Mouse (Mus musculus) erythroblast, adult 5-6 weeks (primary cell): ENCODE data around the gene Ttc9c. TPM values are rescaled to one million over a fixed set of nuclear protein-coding genes. Genes with fewer than 3 reads are reported as not detected.
A peak's percentile ranks its signal among the peaks of the same experiment; 100 is the strongest.
"Not testable (repeated sequence)": the region's sequence is repeated elsewhere in the genome, so short reads cannot be mapped to it uniquely, and the experiment has no call there.

Experiments used
- ATAC-seq: replicated peaks from 2 replicates; pipeline ENCODE4 v1.8.0; 2016; ENCODE audit warnings: moderate number of reproducible peaks, mild to moderate bottlenecking, moderate TSS enrichment, inconsistent platforms; ENCODE audit not compliant: poor library complexity, low FRiP score, severe bottlenecking
- total RNA-seq, 2 experiments: library from RNA; stranded (forward) in 1 of 2; stranded (reverse) in 1 of 2; fragments of 150-400 nt in 1 of 2; fragments of 200-764, 138-1000 nt in 1 of 2; gene quantifications; 2 replicates each; pipeline versions ENCODE4 v1.2.3 to v1.2.4; 2015 to 2017; ENCODE audit warnings: low replicate concordance in 2 of 2

Gene Ttc9c
- 10.0 and 13.6 TPM in 2 replicates for total RNA-seq (2015; ENCODE audit: low replicate concordance)
- 13.8 and 20.1 TPM in 2 replicates for total RNA-seq (2017; ENCODE audit: low replicate concordance)

- peak; percentile 77 for ATAC-seq
Observed at GRCm38 (mm10) chr19:8818801-8819595, at the start of gene Ttc9c. TSS of gene Ttc9c (minus strand) at chr19:8819333.

GRCm38 (mm10) chr19:8864265-8864664, 45.1 kb upstream of the Ttc9c start:
- ATAC-seq, result no peak

- ATAC-seq, result no peak
Observed at GRCm38 (mm10) chr19:8859018-8859417, 39.9 kb upstream of the Ttc9c start.

DNA sequence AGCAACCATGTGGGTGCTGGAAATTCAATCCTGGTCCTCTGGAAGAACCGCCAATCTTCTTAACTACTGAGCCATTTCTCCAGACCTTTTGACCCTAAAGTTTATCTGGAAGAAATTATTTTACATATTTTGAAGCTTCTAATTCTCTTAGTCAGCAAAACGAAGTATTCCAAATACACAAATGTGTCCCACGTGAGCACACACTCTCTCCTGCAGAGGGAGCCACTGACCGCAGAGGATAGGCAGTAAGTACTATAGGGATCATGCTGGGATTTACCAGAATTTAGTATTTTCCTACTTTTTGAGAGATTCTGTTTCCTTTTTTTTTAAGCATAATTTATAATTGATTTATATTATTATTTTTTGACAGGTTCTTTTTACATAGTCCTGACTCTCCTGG, 38.6 kb upstream of the Ttc9c start:
- ATAC-seq, result peak; percentile 83

- no peak for ATAC-seq
Observed at GRCm38 (mm10) chr19:8853117-8853516, 34.0 kb upstream of the Ttc9c start.

GRCm38 (mm10) chr19:8852236-8852928, 33.2 kb upstream of the Ttc9c start:
- ATAC-seq, result no peak

- ATAC-seq, result no peak
Observed at GRCm38 (mm10) chr19:8851639-8852038, 32.5 kb upstream of the Ttc9c start.

- ATAC-seq, result no peak
Observed at GRCm38 (mm10) chr19:8850402-8850901, 31.3 kb upstream of the Ttc9c start, which contains the start of gene Lrrn4cl. TSS of gene Lrrn4cl (plus strand) at chr19:8850768.

- ATAC-seq, result no peak
Observed at GRCm38 (mm10) chr19:8848356-8848755, 29.2 kb upstream of the Ttc9c start.

- peak; percentile 51 for ATAC-seq
Observed at GRCm38 (mm10) chr19:8844371-8845129, 25.4 kb upstream of the Ttc9c start.

- no peak for ATAC-seq
Observed at GRCm38 (mm10) chr19:8842961-8843360, 23.8 kb upstream of the Ttc9c start.

- ATAC-seq, result no peak
Observed at GRCm38 (mm10) chr19:8841012-8841411, 21.9 kb upstream of the Ttc9c start.

DNA sequence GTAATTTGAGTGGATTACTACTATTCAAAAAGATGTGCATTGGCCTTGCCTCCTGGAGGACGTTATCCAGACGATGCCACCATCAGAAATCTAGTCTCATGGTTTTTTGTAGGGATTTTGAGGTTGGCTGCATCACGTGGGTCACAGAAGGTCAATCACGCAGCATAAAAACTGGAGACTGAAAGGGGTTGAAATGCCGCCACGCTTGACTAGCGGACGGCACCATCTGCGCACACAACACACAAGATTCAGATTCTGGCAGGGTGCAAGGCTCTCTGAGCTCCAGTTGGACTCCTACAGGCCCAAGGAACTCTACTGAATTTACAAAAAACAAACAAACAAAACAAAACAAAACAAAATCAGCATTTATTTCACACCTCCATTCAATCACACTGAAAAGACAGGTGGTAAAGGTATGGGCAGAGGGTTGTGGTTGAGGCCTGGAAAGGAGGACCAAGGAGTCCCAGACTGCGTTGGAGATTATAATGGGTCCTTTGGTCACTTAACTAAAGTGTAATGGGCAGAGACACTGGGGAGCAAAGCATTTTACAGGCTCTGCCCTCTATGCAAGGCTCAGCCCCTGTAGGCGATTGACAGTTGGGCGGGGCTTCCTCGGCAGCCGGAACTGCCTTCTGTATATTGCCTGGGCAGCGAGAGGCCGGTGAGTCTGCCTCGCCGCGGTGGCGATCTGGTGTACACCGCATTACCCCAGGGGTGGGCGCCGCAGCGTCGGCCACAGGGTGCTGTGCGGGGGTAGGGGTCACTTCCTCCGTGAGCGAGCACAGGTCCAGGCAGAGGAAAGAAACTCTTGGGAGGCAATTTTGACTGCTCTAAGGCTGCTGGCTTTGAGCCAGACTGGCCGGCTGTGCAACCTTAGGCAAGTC, 21.0 kb upstream of the Ttc9c start:
- peak; percentile 82 for ATAC-seq

GRCm38 (mm10) chr19:8839103-8839907, 20.2 kb upstream of the Ttc9c start, which contains the start of gene Gng3:
TSS of gene Gng3 (minus strand) at chr19:8839194.
- no peak for ATAC-seq

- no peak for ATAC-seq
Observed at GRCm38 (mm10) chr19:8838041-8838730, 19.1 kb upstream of the Ttc9c start.

DNA sequence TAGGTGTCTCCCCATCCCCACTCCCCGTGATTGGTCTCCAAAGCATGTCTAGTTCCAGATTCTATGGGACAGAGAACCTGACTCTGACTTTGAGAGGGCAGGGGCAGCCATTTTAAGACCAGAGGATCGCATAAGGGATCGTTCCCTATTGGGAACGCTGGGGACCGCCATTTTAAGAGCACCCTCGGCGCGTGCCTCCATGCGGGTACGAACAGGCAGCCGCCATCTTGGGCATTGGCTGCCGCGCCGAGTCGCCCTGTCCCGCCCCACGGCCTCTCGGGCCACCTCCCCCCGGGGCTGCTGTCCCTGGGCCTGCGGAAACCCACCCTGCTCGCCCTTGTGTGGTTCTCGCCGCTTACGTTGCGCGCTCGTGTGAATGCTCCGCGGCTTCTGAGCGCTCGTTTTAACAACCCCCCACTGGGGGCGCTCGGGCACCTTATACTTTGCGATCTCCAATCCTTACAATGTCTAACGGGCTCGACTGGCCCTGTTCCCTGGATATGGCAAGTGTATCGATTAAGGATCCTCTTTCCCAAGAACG, 18.2 kb upstream of the Ttc9c start, which contains the start of gene Bscl2:
Gene Bscl2, plus strand, starts transcription at position 217 of the 541 bp plus-strand sequence.
- ATAC-seq, result peak; percentile 77

- ATAC-seq, result not testable (repeated sequence)
Observed at GRCm38 (mm10) chr19:8836327-8836726, 17.2 kb upstream of the Ttc9c start.
